Mouse (Mus musculus) limb, embryonic 11.5 days (tissue): ENCODE measurements at regions not wholly inside any gene's neighbourhood (a gene's known extent, or its start where the extent isn't known, plus 50 kb on each side); places are given as distances from the start of the nearest gene placed in this dataset.
A peak's percentile ranks its signal among the peaks of the same experiment; 100 is the strongest.

ENCODE experiments used
- ATAC-seq: fragments of 200-750 bp; cut with Nextera tagmentation; 2 replicates; pipeline ENCODE4 v1.8.0; 2017; ENCODE audit warnings: low read depth; ENCODE audit not compliant: insufficient number of reproducible peaks, low FRiP score, low TSS enrichment
- DNase-seq: peaks from one replicate; pipeline ENCODE4 v3.0.0-alpha.2; 2015; ENCODE audit warnings: low spot score
- H3K27ac ChIP-seq: fragments of 300-500 bp; sonication (generic); replicated peaks from 2 replicates; pipeline ENCODE4 v1.5.1; 2014; ENCODE audit warnings: low read depth, mild to moderate bottlenecking, low read length
- H3K27me3 ChIP-seq: fragments of 300-500 bp; sonication (generic); 2 replicates; pipeline ENCODE4 v1.6.1; 2014; ENCODE audit warnings: mild to moderate bottlenecking, low read length, mixed read lengths; ENCODE audit not compliant: control insufficient read depth, insufficient read depth
- H3K36me3 ChIP-seq: fragments of 300-500 bp; sonication (generic); 2 replicates; pipeline ENCODE4 v1.6.1; 2014; ENCODE audit warnings: mild to moderate bottlenecking, low read length, moderate library complexity, mixed read lengths; ENCODE audit not compliant: control insufficient read depth, insufficient read depth
- H3K4me1 ChIP-seq: fragments of 300-500 bp; sonication (generic); 2 replicates; pipeline ENCODE4 v1.6.1; 2014; ENCODE audit warnings: low read length, mixed read lengths; ENCODE audit not compliant: control insufficient read depth, insufficient read depth
- H3K4me2 ChIP-seq: fragments of 300-500 bp; sonication (generic); 2 replicates; pipeline ENCODE4 v1.6.1; 2014; ENCODE audit warnings: low read depth, mild to moderate bottlenecking, moderate library complexity; ENCODE audit not compliant: severe bottlenecking
- H3K4me3 ChIP-seq: fragments of 300-500 bp; sonication (generic); 2 replicates; pipeline ENCODE4 v1.5.1; 2014; ENCODE audit warnings: low read depth, low read length
- H3K9ac ChIP-seq: fragments of 300-500 bp; sonication (generic); 2 replicates; pipeline ENCODE4 v1.6.1; 2014; ENCODE audit warnings: mild to moderate bottlenecking, low read length
- H3K9me3 ChIP-seq: fragments of 300-500 bp; sonication (generic); 2 replicates; pipeline ENCODE4 v1.6.1; 2016; ENCODE audit warnings: low read length; ENCODE audit not compliant: control insufficient read depth
- WGBS: fragments of 180-500 bp; shearing (Covaris S2); extraction: QIAGEN DNeasy Blood & Tissue Kit; methylation state at CpG from one replicate; pipeline ENCODE4 v1.1.7; 2014; 5-methylcytosine and 5-hydroxymethylcytosine counted together

DNA sequence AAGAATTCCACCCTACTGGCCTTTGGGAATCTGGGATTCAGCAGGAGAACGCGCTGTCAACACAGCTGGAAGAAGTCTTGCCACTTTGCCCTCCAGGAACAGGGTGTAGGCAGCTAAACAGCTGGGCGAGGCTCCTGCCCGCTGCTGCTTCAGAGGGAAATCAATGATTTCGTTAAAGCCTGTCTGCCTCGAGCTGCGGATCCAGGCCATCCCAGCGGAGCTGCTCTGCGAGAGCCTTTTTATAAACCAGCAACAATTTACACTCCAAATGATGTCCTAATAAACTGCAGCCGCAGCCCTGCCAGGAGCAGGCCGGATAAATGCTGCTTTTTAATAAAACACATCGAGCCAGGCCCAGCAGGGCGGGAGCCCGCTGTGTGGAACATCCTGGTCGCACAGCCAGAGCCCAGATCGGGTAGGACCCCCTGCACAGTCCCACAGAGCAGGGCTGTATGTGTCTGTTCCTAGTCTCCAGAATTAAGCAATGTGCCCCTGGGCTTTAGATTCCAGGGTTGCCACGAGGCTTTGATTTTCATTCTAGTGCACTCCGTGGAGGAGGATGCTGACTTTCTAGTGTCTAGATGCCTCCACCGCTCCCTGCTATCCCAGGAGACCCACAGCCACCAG lies 78.6 kb upstream of the Hs3st2 start:
- Histone ChIP-seq H3K4me2 (peak overlapping the region; percentile 25), H3K4me3 (no peak overlapping the region), H3K9ac (no peak overlapping the region), H3K27me3 (no peaks in the 10 kb centered on the region), H3K9me3 (no peaks in the 10 kb centered on the region), H3K36me3 (no peaks in the 10 kb centered on the region), H3K4me1 (peaks cover 6% of the 10 kb centered on the region; the same call in 1 of the 2 replicates), H3K27ac (no peak overlapping the region)
- DNase-seq (peak; percentile 45), ATAC-seq (peak; percentile 57; the same call in 1 of the 2 replicates)
- 10% methylated on average over 19 of the region's 19 CpGs for whole genome bisulfite sequencing

DNA sequence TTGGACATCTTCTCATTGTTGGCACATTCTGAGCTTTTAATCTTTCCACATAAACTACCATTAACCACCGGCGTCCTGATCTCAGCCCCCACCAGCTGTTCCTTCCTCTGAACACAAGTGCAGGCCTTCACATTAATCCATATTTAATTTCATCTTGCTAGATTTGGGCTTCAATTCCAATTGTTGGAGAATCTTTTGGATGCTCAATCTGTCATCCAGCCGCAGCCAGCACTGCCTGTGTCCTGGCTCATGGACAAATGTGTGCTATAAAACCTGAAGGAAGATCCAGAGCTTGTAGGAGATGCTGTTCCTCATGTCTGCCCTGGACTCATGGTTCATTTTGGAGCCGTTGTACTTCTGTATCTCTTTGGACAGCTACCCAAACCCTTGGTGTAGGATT lies 77.1 kb upstream of the Hs3st2 start:
- H3K36me3 ChIP-seq: no peaks in the 10 kb centered on the region
- 86% methylated on average over 4 of the region's 4 CpGs for WGBS
- DNase-seq: no peak

DNA sequence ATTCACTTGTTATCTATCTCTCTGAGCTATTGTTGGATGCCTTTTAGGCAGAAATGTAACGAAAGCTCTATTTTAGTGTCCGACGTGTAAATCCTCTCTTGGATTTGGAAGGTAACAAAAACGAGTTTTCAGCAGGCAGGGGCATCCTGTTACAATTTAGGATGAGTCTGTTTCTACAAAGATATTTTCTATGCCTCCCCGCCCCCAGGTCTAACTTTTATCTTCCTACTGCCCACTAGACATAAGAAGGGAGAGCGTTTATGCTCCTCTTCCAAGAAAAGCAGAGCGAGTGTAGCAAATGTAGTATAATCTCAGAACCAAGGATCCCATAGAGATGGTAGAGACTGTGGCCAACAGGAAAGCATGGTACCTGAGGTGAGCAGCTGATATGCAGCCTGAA lies 62.4 kb upstream of the Hs3st2 start:
- ATAC-seq (no peak), DNase-seq (no peak)
- Histone ChIP-seq H3K27ac (no peak overlapping the region), H3K27me3 (no peaks in the 10 kb centered on the region), H3K9me3 (no peaks in the 10 kb centered on the region), H3K36me3 (no peaks in the 10 kb centered on the region), H3K4me3 (no peak overlapping the region), H3K4me2 (no peak overlapping the region), H3K9ac (no peak overlapping the region), H3K4me1 (no peaks in the 10 kb centered on the region)
- 84% methylated on average over 7 of the region's 7 CpGs for WGBS

More for the DNA sequence above, 77.1 kb upstream of the Hs3st2 start:
- no peak overlapping the region for H3K9ac ChIP-seq
- no peak overlapping the region for H3K4me2 ChIP-seq
- H3K9me3 ChIP-seq: no peaks in the 10 kb centered on the region
- no peak for ATAC-seq
- no peak overlapping the region for H3K27ac ChIP-seq
- H3K4me3 ChIP-seq: no peak overlapping the region
- H3K27me3 ChIP-seq: no peaks in the 10 kb centered on the region
- H3K4me1 ChIP-seq: peaks cover 6% of the 10 kb centered on the region; the same call in 1 of the 2 replicates

DNA sequence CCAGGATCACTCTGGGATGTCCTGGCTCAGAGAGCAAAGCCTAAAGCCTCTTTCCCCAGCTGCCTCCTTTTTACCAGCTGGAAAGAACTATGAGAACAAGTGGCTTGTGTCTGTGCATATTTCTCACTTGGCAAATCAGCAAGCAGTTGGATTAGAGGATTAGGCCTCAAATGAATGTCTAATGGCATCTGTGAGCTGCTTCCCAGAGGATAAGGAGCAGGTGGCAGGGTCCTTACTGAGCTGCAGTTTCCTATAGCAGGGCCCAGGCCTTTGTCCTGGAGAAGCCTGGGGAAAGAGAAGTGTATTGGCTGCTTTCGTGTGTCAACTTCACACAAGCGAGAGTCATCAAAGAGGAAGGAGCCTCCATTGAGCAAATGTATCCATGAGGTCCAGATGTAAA lies 59.1 kb upstream of the Hs3st2 start:
- no peak overlapping the region for H3K27ac ChIP-seq
- no peak for ATAC-seq
- H3K4me3 ChIP-seq: no peak overlapping the region
- DNase-seq: no peak
- H3K4me1 ChIP-seq: no peaks in the 10 kb centered on the region
- H3K27me3 ChIP-seq: no peaks in the 10 kb centered on the region
- H3K4me2 ChIP-seq: no peak overlapping the region
- H3K36me3 ChIP-seq: no peaks in the 10 kb centered on the region
- no peaks in the 10 kb centered on the region for H3K9me3 ChIP-seq
- 86% methylated on average over 2 of the region's 2 CpGs for WGBS
- no peak overlapping the region for H3K9ac ChIP-seq

DNA sequence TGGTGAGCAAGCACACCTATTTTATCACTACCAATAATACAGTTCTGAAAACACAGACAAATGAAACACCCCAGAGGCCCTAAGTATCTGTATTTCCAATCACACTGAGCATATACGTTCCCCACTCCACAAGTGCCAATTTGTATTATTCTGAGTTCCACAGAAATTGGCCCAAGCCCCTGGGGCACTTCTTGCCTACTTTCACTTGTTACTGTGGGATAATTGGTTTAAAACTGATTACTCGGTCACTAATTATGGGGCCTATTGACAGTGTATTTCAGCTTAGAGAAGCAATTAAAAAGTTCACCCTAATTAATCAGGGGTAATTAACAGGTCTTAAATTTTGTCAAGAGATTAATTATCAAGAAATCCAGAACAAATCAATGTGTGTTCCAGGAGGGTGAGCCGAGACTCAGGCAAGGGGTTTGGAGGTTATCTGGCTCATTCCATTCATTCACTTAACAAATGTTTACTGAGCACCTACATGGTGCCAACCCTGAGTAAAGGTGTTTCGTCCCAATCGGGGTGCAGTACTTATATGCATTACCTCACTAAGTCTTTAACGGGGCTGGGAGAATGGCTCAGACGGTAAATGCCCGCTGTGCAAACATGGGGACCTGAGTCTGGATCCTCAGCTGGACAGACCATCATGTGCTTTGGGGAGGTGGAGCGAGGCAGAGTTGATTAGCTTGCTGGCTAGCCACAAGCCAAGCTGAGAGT lies 56.1 kb upstream of the Hs3st2 start:
- H3K4me1 ChIP-seq: peaks cover 3% of the 10 kb centered on the region; the same call in 1 of the 2 replicates
- no peaks in the 10 kb centered on the region for H3K36me3 ChIP-seq
- WGBS: 66% methylated on average over 9 of the region's 9 CpGs
- H3K27me3 ChIP-seq: no peaks in the 10 kb centered on the region
- no peak overlapping the region for H3K27ac ChIP-seq
- no peaks in the 10 kb centered on the region for H3K9me3 ChIP-seq
- no peak overlapping the region for H3K9ac ChIP-seq
- no peak overlapping the region for H3K4me3 ChIP-seq
- DNase-seq (no peak), ATAC-seq (no peak)
- no peak overlapping the region for H3K4me2 ChIP-seq

DNA sequence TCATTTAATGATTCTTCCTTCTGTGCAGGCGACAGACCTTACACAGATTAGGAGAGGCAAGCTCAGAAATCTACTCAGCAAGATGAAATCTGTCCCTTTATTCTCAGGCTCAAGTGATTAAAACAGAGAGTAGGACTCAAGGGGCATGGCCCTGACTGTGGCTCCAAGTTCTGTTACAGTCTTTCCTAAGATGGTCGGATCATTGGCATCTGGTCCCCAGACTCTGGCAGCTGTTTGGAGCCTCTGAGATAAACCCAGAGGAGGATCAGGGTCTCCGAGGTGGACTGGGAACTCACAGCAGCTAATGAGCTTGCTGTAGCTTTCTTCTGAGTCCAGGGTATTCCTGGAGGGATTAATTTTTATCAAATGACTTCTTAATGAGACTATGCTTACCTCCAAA lies 51.7 kb upstream of the Hs3st2 start:
- Histone ChIP-seq H3K4me1 (peaks cover 3% of the 10 kb centered on the region; the same call in 1 of the 2 replicates), H3K36me3 (no peaks in the 10 kb centered on the region), H3K4me2 (no peak overlapping the region), H3K27ac (no peak overlapping the region), H3K9me3 (no peaks in the 10 kb centered on the region), H3K9ac (no peak overlapping the region), H3K27me3 (no peaks in the 10 kb centered on the region), H3K4me3 (no peak overlapping the region)
- no peak for DNase-seq
- no peak for ATAC-seq
- 21% methylated on average over 3 of the region's 3 CpGs for WGBS
